Mouse (Mus musculus) cerebellum, adult 11 months (tissue): ENCODE measurements around the gene Ankrd28.

ENCODE experiments used
- DNase-seq: peaks from one replicate; pipeline ENCODE4 v3.0.0; 2022

Gene Ankrd28

GRCm38 (mm10) chr14:31664903-31665565, 165.4 kb downstream of the Ankrd28 start:
- DNase-seq = no peak

- DNase-seq = no peak
These were observed 166.2 kb downstream of the Ankrd28 start for GRCm38 (mm10) chr14:31664100-31664902.

DNA sequence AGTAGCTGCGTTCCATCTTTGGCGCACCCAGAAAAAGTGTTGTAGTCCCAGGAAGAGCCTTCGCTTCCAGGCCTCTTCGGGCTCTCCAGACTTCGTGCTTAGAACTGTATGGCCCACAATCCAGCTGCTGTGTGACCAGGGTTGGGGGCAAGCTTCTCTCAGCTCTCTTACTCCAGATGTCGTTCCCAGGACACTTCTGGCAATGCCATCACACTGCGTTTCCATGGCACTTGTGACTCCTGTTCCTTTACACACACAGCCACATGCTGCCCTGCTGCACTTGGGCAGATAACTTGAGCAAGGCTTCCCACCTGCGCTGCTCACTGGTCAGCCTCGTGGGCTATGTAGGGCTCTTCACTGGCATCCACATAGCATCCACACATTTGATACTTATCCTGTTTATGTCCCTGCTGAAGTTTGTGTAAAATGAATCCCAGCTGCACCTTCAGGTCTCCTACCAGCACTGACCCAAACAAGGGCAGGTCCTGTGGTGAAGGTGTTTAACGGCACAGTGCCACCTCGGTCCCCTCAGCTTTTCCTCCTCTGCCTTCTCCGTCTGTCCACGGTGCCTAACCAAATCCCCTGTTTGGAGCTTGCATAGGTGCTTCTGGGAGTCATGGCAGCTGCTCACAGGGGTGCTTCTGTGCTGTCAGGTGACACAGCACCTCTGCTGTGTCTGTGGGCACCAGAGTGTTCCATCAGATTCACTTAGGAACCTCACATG, 166.9 kb downstream of the Ankrd28 start:
- DNase-seq = no peak

- no peak for DNase-seq
These were observed 167.8 kb downstream of the Ankrd28 start for GRCm38 (mm10) chr14:31662555-31663211.

DNA sequence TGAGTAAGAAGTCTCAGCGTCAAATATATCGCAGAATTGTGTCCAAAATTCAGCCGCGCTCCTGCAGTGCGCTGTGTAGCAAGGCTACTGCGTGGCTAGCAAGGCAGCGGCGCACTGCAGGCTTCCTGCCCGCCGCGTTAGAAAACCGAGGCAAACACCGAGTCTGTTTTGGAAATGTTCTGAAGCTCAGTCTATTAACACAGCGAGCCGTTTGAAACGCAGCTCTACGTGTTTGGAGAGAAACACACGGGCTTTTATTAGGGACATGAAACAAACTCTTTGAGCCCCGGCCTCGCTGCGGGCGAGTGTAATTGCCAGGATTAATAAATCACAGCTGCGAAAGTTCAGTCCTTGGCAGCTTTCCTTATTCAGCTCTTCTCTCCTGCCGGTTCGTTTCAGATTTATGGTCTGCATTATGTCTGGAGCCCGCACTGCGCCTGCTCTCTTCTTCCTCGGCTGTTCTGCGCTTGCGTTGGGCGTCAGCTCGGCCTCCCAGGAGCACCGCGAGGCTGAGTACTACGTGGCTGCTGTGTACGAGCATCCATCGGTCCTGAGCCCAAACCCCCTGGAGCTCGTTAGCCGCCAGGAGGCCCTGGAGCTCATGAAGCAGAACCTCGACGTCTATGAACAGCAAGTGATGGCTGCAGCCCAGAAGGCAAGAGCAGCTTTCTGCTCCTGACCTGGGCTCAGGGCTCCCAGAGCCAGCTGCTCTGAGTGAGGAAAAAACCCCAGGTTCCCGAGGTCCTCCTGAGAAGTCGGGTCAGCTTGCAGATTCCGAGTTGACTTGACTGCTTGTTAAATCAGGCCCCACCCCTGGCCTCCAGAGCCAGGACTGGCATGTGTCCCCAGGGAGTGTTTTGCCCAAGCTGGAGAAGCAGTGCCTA, 168.5 kb downstream of the Ankrd28 start:
- peak; percentile 81 for DNase-seq

- DNase-seq = no peak
These were observed 169.9 kb downstream of the Ankrd28 start for GRCm38 (mm10) chr14:31660312-31661093.

DNA sequence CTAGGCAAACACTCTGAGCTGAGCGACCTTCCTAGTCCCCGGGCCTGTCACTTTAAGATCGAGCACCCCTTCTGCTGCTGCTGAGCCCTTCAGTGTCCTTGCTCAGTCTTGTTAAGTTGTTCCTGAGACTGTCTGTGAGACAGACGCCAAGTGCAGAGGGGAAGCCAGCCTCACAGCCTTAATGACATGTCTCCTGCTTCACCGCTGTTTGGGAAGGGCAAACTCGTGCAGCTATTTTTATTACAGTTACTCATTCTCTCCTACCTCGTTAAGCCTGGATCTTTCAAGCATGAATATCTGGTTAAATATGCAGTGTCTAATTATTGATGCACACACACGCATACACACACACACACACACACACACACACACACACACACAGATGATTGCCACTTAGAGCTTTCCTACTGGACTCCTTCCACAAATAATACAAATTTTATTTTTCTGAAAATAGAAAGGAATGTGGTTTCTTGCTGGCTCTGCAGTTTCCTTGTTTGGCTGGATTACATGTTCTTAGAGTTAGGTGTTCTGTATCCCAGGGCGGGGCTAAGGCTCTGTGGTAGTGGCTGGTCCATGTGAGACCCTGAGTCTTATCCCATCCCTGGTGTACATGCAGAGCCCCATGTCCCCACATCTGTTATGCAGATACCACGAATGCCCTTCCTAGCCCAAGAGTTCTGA, 170.8 kb downstream of the Ankrd28 start:
- DNase-seq = no peak

- DNase-seq = no peak
These were observed 172.2 kb downstream of the Ankrd28 start for GRCm38 (mm10) chr14:31658126-31658680.

- DNase-seq = peak; percentile 67
These were observed 173.4 kb downstream of the Ankrd28 start for GRCm38 (mm10) chr14:31656857-31657645.

DNA sequence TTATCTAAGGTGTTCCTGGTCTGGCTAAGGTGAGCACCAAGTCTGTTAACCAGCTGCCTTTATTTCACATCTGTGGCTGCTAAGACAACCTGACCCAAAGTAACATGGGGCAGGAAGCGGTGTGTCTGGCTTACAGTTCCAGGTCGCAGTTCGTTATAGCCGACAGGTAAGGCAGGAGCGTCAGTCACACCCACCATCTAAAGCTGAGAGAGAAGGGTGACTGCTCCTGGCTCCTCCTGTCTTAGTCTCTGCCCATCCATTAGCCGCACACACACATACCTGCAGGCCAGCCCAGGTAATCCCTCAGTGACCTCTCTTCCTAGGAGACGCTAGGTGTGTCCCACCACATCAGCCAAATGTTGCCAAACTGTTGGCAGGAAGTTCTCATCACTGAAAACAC, 174.1 kb downstream of the Ankrd28 start:
- no peak for DNase-seq

DNA sequence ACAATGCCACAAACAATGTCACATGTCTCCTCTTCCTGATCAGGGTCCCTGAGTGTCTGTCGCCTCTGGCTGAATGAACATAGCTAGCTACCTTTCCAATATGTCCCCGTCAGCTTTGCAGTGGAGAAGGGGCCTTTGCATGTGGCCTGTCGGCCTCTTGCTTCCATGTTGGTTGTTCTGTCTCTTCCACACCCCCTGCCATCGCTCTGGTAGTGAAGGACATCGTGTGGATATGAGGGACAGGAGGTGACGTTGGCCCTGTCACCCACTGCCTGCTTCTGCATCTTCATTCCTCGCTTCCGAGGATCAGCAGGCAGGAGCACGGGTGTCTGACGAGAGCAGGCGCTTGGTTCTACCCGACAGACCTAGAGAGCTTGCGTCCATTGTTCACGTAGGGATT, 175.0 kb downstream of the Ankrd28 start:
- no peak for DNase-seq

DNA sequence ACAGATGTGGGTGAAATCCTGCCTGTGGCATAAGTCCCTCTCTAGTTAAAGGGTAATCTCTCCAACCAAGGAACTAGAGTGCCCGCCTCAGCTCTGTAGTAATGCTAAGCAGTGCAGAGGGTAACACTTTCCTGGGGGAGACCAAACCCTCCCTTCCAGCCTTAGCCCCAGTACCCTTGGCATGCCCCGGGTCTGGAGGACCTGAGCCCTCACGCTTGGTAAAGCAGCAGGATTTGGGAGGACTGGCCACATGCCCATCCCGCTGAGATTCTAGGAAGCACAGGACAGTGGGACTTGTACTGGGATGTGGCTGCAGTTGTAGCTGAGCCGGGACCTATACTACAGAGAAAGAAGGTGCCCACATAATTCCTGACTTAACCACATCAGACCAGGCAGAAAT, 175.6 kb downstream of the Ankrd28 start:
- no peak for DNase-seq

DNA sequence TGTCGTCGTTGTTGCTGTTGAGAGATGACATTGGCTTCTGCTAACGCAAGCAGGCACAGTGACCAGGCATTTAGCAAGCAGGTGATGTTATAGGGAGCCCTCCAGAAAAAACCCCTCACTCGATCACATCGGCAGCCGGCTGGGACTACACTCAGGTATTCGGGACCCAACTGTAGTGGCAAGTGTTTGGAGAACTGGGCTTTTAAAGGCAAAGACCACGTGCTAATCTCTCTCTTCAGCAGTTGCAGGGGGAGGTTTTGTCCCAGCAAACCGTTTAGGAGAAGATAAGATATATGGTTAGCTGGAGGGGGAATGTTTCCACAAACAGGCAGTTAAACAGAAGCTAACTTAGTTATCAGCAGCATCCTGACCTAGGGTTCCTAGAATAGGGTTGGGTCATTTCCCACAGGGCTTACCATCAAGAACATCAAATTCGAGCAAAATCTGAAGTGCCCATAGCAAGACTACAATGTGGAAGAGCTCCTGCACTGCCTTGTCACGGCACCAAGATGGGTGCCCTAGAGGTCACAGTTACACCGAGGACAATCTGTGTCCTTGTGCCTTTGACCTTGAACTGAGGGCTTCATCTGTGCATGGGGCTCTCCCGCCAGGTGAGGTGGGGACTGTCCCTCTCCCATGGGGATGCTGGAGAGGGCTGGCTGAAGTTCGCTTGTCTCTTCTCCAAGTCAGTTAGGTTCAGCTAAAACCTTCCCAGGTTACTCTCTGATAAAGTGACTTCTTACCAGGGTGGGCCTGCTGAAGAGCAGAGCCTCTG, 177.2 kb downstream of the Ankrd28 start:
- DNase-seq = no peak

GRCm38 (mm10) chr14:31652624-31653023, 177.8 kb downstream of the Ankrd28 start:
- no peak for DNase-seq

GRCm38 (mm10) chr14:31652106-31652505, 178.3 kb downstream of the Ankrd28 start:
- DNase-seq = no peak

DNA sequence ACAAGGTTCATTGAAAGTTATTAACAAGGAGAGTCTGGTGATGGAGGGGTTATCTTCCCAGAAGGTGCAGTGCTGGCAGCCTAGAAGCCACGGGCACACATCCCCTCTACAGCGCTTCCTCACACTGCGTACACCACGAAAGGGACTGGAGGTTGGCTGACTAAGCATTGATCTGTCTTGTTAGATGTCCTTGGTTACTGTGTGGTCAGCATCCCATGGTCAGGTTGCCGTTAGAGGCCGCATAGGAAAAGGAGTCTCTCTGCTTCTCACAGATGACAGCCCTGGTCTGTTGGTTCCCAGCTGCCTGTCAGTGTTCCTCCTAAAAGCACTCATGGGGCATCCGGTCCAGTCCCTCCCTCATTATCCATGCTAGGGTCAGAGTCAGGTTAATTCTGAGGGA, 179.2 kb downstream of the Ankrd28 start:
- no peak for DNase-seq

DNA sequence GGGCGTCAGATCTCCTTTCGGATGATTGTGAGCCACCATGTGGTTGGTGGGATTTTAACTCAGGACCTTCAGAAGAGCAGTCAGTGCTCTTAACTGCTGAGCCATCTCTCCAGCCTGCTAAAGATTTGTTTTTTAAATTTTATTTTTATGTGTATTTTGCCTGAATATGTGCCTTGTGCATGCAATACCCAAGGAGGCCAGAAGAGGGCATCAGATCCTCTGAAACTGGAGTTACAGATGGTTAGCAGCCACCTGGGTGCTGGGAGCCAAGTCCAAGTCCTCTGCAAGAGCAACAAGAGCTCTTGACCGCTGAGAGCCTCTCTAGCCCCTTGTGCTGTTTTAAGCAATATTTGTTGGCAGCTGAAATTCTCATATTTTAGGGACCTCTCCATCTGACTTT, 180.1 kb downstream of the Ankrd28 start:
- DNase-seq = no peak
